Mouse (Mus musculus): Measurements from ENCODE around the gene Adgrg4. TPM values are rescaled to one million over a fixed set of nuclear protein-coding genes. Genes with fewer than 3 reads are reported as not detected.
A peak's percentile ranks its signal among the peaks of the same experiment; 100 is the strongest.

Gene Adgrg4
- polyA plus RNA-seq (2015; fragmentation: Nextera tagmentation; extraction: Ambion mirVana) = not detected in 2 replicates

- no peak for ATAC-seq (ENCODE audit: low read depth)
- Histone ChIP-seq H3K9ac (ENCODE audit: low read depth, low read length) (no peak within 1 kb of the TSS), H3K27ac (ENCODE audit: low read length) (no peak within 1 kb of the TSS), H3K36me3 (ENCODE audit: control insufficient read depth, insufficient read depth) (no peaks in the 10 kb centered on the region), H3K27me3 (ENCODE audit: control insufficient read depth, insufficient read depth, low read depth, low read length) (no peaks in the 10 kb centered on the region), H3K4me3 (ENCODE audit: low read depth, low read length) (no peak within 1 kb of the TSS), H3K9me3 (replicated peaks; ENCODE audit: control insufficient read depth, low read length) (no peaks in the 10 kb centered on the region), H3K4me1 (ENCODE audit: control insufficient read depth, low read depth, low read length) (no peaks in the 10 kb centered on the region), H3K4me2 (ENCODE audit: low read depth, low read length) (no peak within 1 kb of the TSS)
- 70% methylated on average over 2 of the region's 2 CpGs for WGBS (ENCODE audit: insufficient replicate concordance)
Measured at GRCm38 (mm10) chrX:56869863-56870262, at the start of gene Adgrg4. Gene Adgrg4, plus strand, starts transcription at chrX:56870163.

GRCm38 (mm10) chrX:56821765-56822603, 48.0 kb upstream of the Adgrg4 start, which contains the start of gene Map7d3:
Gene Map7d3, minus strand, starts transcription at chrX:56822326.
- no peaks in the 10 kb centered on the region for H3K4me1 ChIP-seq (ENCODE audit: control insufficient read depth, low read depth, low read length)
- H3K36me3 ChIP-seq (ENCODE audit: control insufficient read depth, insufficient read depth) = no peaks in the 10 kb centered on the region
- H3K4me2 ChIP-seq (ENCODE audit: low read depth, low read length) = peak within 1 kb of the TSS; percentile 64
- peak within 1 kb of the TSS; percentile 55 for H3K4me3 ChIP-seq (ENCODE audit: low read depth, low read length)
- H3K9ac ChIP-seq (ENCODE audit: low read depth, low read length) = 0 out of 2 replicates have a peak within 1 kb of the TSS, but pooled peaks have one; percentile 9
- WGBS (ENCODE audit: insufficient replicate concordance) = 22% methylated on average over 35 of the region's 35 CpGs
- H3K27ac ChIP-seq (ENCODE audit: low read length) = no peak within 1 kb of the TSS
- no peak for ATAC-seq (ENCODE audit: low read depth)
- no peaks in the 10 kb centered on the region for H3K9me3 ChIP-seq (replicated peaks; ENCODE audit: control insufficient read depth, low read length)
- no peaks in the 10 kb centered on the region for H3K27me3 ChIP-seq (ENCODE audit: control insufficient read depth, insufficient read depth, low read depth, low read length)

GRCm38 (mm10) chrX:56827492-56827891, 42.5 kb upstream of the Adgrg4 start:
- WGBS (ENCODE audit: insufficient replicate concordance) = 33% methylated on average over 6 of the region's 6 CpGs
- no peak for ATAC-seq (ENCODE audit: low read depth)
- no peak overlapping the region for H3K4me2 ChIP-seq (ENCODE audit: low read depth, low read length)
- no peak overlapping the region for H3K9ac ChIP-seq (ENCODE audit: low read depth, low read length)
- H3K4me3 ChIP-seq (ENCODE audit: low read depth, low read length) = no peak overlapping the region
- H3K27ac ChIP-seq (ENCODE audit: low read length) = no peak overlapping the region
- no peaks in the 10 kb centered on the region for H3K27me3 ChIP-seq (ENCODE audit: control insufficient read depth, insufficient read depth, low read depth, low read length)
- H3K9me3 ChIP-seq (replicated peaks; ENCODE audit: control insufficient read depth, low read length) = no peaks in the 10 kb centered on the region
- H3K36me3 ChIP-seq (ENCODE audit: control insufficient read depth, insufficient read depth) = no peaks in the 10 kb centered on the region
- H3K4me1 ChIP-seq (ENCODE audit: control insufficient read depth, low read depth, low read length) = no peaks in the 10 kb centered on the region

GRCm38 (mm10) chrX:56835842-56836241, 34.1 kb upstream of the Adgrg4 start:
- no peak overlapping the region for H3K4me3 ChIP-seq (ENCODE audit: low read depth, low read length)
- H3K9me3 ChIP-seq (replicated peaks; ENCODE audit: control insufficient read depth, low read length) = no peaks in the 10 kb centered on the region
- H3K4me1 ChIP-seq (ENCODE audit: control insufficient read depth, low read depth, low read length) = no peaks in the 10 kb centered on the region
- no peaks in the 10 kb centered on the region for H3K27me3 ChIP-seq (ENCODE audit: control insufficient read depth, insufficient read depth, low read depth, low read length)
- H3K36me3 ChIP-seq (ENCODE audit: control insufficient read depth, insufficient read depth) = no peaks in the 10 kb centered on the region
- 56% methylated on average over 6 of the region's 6 CpGs for WGBS (ENCODE audit: insufficient replicate concordance)
- no peak for ATAC-seq (ENCODE audit: low read depth)
- no peak overlapping the region for H3K9ac ChIP-seq (ENCODE audit: low read depth, low read length)
- H3K4me2 ChIP-seq (ENCODE audit: low read depth, low read length) = no peak overlapping the region
- H3K27ac ChIP-seq (ENCODE audit: low read length) = no peak overlapping the region

- ATAC-seq (ENCODE audit: low read depth) = no peak
- no peaks in the 10 kb centered on the region for H3K36me3 ChIP-seq (ENCODE audit: control insufficient read depth, insufficient read depth)
- H3K4me3 ChIP-seq (ENCODE audit: low read depth, low read length) = no peak overlapping the region
- H3K27me3 ChIP-seq (ENCODE audit: control insufficient read depth, insufficient read depth, low read depth, low read length) = no peaks in the 10 kb centered on the region
- H3K9ac ChIP-seq (ENCODE audit: low read depth, low read length) = no peak overlapping the region
- H3K27ac ChIP-seq (ENCODE audit: low read length) = no peak overlapping the region
- H3K9me3 ChIP-seq (replicated peaks; ENCODE audit: control insufficient read depth, low read length) = no peaks in the 10 kb centered on the region
- no peaks in the 10 kb centered on the region for H3K4me1 ChIP-seq (ENCODE audit: control insufficient read depth, low read depth, low read length)
- no peak overlapping the region for H3K4me2 ChIP-seq (ENCODE audit: low read depth, low read length)
Measured at GRCm38 (mm10) chrX:56839369-56839768, 30.6 kb upstream of the Adgrg4 start.

- Histone ChIP-seq H3K4me2 (ENCODE audit: low read depth, low read length) (no peak overlapping the region), H3K4me3 (ENCODE audit: low read depth, low read length) (no peak overlapping the region), H3K27me3 (ENCODE audit: control insufficient read depth, insufficient read depth, low read depth, low read length) (no peaks in the 10 kb centered on the region), H3K9ac (ENCODE audit: low read depth, low read length) (no peak overlapping the region), H3K4me1 (ENCODE audit: control insufficient read depth, low read depth, low read length) (no peaks in the 10 kb centered on the region), H3K36me3 (ENCODE audit: control insufficient read depth, insufficient read depth) (no peaks in the 10 kb centered on the region), H3K27ac (ENCODE audit: low read length) (no peak overlapping the region), H3K9me3 (replicated peaks; ENCODE audit: control insufficient read depth, low read length) (no peaks in the 10 kb centered on the region)
- 56% methylated on average over 5 of the region's 5 CpGs for WGBS (ENCODE audit: insufficient replicate concordance)
- ATAC-seq (ENCODE audit: low read depth) = no peak
Measured at GRCm38 (mm10) chrX:56841255-56841654, 28.7 kb upstream of the Adgrg4 start.

GRCm38 (mm10) chrX:57012891-57013290, 142.9 kb downstream of the Adgrg4 start:
- Histone ChIP-seq H3K9me3 (replicated peaks; ENCODE audit: control insufficient read depth, low read length) (no peaks in the 10 kb centered on the region), H3K4me3 (ENCODE audit: low read depth, low read length) (no peak overlapping the region), H3K36me3 (ENCODE audit: control insufficient read depth, insufficient read depth) (no peaks in the 10 kb centered on the region), H3K4me1 (ENCODE audit: control insufficient read depth, low read depth, low read length) (no peaks in the 10 kb centered on the region), H3K27ac (ENCODE audit: low read length) (no peak overlapping the region), H3K27me3 (ENCODE audit: control insufficient read depth, insufficient read depth, low read depth, low read length) (no peaks in the 10 kb centered on the region), H3K9ac (ENCODE audit: low read depth, low read length) (no peak overlapping the region), H3K4me2 (ENCODE audit: low read depth, low read length) (no peak overlapping the region)
- 42% methylated on average over 2 of the region's 2 CpGs for WGBS (ENCODE audit: insufficient replicate concordance)
- ATAC-seq (ENCODE audit: low read depth) = no peak

GRCm38 (mm10) chrX:57042774-57043173, 172.8 kb downstream of the Adgrg4 start, which contains the start of gene Brs3:
Gene Brs3, plus strand, starts transcription at chrX:57043074.
- WGBS (ENCODE audit: insufficient replicate concordance) = 62% methylated on average over 5 of the region's 5 CpGs
- Histone ChIP-seq H3K4me3 (ENCODE audit: low read depth, low read length) (no peak within 1 kb of the TSS), H3K27ac (ENCODE audit: low read length) (no peak within 1 kb of the TSS), H3K9ac (ENCODE audit: low read depth, low read length) (no peak within 1 kb of the TSS), H3K36me3 (ENCODE audit: control insufficient read depth, insufficient read depth) (no peaks in the 10 kb centered on the region), H3K27me3 (ENCODE audit: control insufficient read depth, insufficient read depth, low read depth, low read length) (no peaks in the 10 kb centered on the region), H3K9me3 (replicated peaks; ENCODE audit: control insufficient read depth, low read length) (no peaks in the 10 kb centered on the region), H3K4me2 (ENCODE audit: low read depth, low read length) (no peak within 1 kb of the TSS), H3K4me1 (ENCODE audit: control insufficient read depth, low read depth, low read length) (no peaks in the 10 kb centered on the region)
- no peak for ATAC-seq (ENCODE audit: low read depth)

- no peaks in the 10 kb centered on the region for H3K9me3 ChIP-seq (replicated peaks; ENCODE audit: control insufficient read depth, low read length)
- H3K4me3 ChIP-seq (ENCODE audit: low read depth, low read length) = no peak overlapping the region
- no peaks in the 10 kb centered on the region for H3K27me3 ChIP-seq (ENCODE audit: control insufficient read depth, insufficient read depth, low read depth, low read length)
- WGBS (ENCODE audit: insufficient replicate concordance) = 65% methylated on average over 6 of the region's 6 CpGs
- H3K4me2 ChIP-seq (ENCODE audit: low read depth, low read length) = no peak overlapping the region
- H3K9ac ChIP-seq (ENCODE audit: low read depth, low read length) = no peak overlapping the region
- ATAC-seq (ENCODE audit: low read depth) = no peak
- H3K36me3 ChIP-seq (ENCODE audit: control insufficient read depth, insufficient read depth) = no peaks in the 10 kb centered on the region
- no peak overlapping the region for H3K27ac ChIP-seq (ENCODE audit: low read length)
- H3K4me1 ChIP-seq (ENCODE audit: control insufficient read depth, low read depth, low read length) = no peaks in the 10 kb centered on the region
Measured at GRCm38 (mm10) chrX:57043869-57044268, 173.9 kb downstream of the Adgrg4 start.
